Mouse (Mus musculus) MEL (cell line): ENCODE measurements around the gene Ikzf1. TPM values are rescaled to one million over a fixed set of nuclear protein-coding genes. Genes with fewer than 3 reads are reported as not detected.
A peak's percentile ranks its signal among the peaks of the same experiment; 100 is the strongest.

Experiments used
- DNase-seq: peaks from one replicate; pipeline ENCODE4 v3.0.0; 2011; ENCODE audit warnings: low read depth, low spot score
- H3K27ac ChIP-seq: 2 replicates; pipeline ENCODE4 v1.5.1; 2012; ENCODE audit warnings: low read depth, mild to moderate bottlenecking, control low read depth, low read length, moderate library complexity; ENCODE audit not compliant: control insufficient read depth
- H3K27me3 ChIP-seq, 2 experiments: fragments of 150-350 bp in 1 of 2; sonication (generic) in 1 of 2; 2 replicates each; pipeline ENCODE4 v1.6.1; 2012; ENCODE audit warnings: low read length in 2 of 2, mild to moderate bottlenecking in 2 of 2, improper control_type of control experiment in 1 of 2, moderate library complexity in 1 of 2; ENCODE audit not compliant: insufficient read depth in 2 of 2, control insufficient read depth in 1 of 2
- H3K36me3 ChIP-seq, 2 experiments: 2 replicates each; pipeline ENCODE4 v1.6.1; 2012 to 2014; ENCODE audit warnings: low read length in 2 of 2, improper control_type of control experiment in 1 of 2, inconsistent platforms in 1 of 2, mild to moderate bottlenecking in 1 of 2; ENCODE audit not compliant: insufficient read depth in 2 of 2, control insufficient read depth in 1 of 2
- H3K4me1 ChIP-seq, 2 experiments: fragments of 150-350 bp in 1 of 2; sonication (generic) in 1 of 2; 2 replicates each; pipeline ENCODE4 v1.6.1; 2012; ENCODE audit warnings: low read length in 2 of 2, improper control_type of control experiment in 1 of 2, mild to moderate bottlenecking in 1 of 2; ENCODE audit not compliant: insufficient read depth in 2 of 2, control insufficient read depth in 1 of 2
- H3K4me3 ChIP-seq, 2 experiments: fragments of 150-350 bp in 1 of 2; sonication (generic) in 1 of 2; 2 replicates each; pipeline ENCODE4 v1.5.1; 2012; ENCODE audit warnings: low read depth in 2 of 2, low read length in 2 of 2, mild to moderate bottlenecking in 2 of 2, moderate library complexity in 2 of 2, control low read depth in 1 of 2, improper control_type of control experiment in 1 of 2; ENCODE audit not compliant: control insufficient read depth in 1 of 2, insufficient read depth in 1 of 2
- H3K79me2 ChIP-seq: 2 replicates; pipeline ENCODE4 v1.6.1; 2012; ENCODE audit warnings: mild to moderate bottlenecking, low read length, moderate library complexity; ENCODE audit not compliant: control insufficient read depth, poor library complexity, insufficient read depth
- H3K9ac ChIP-seq: 2 replicates; pipeline ENCODE4 v1.6.1; 2012; ENCODE audit warnings: low read depth, mild to moderate bottlenecking, control low read depth, low read length, moderate library complexity; ENCODE audit not compliant: control insufficient read depth, poor library complexity, severe bottlenecking
- H3K9me3 ChIP-seq: fragments of 150-350 bp; sonication (generic); replicated peaks from 2 replicates; pipeline ENCODE4 v1.6.1; 2012; ENCODE audit warnings: mild to moderate bottlenecking, low read length, improper control_type of control experiment, moderate library complexity; ENCODE audit not compliant: insufficient read depth
- BHLHE40 ChIP-seq: IDR thresholded peaks from 2 replicates; pipeline ENCODE4 v1.6.1; 2012; ENCODE audit warnings: low read depth, mild to moderate bottlenecking, inconsistent platforms, low read length, improper control_type of control experiment, borderline replicate concordance
- CHD1 ChIP-seq: IDR thresholded peaks from 2 replicates; pipeline ENCODE4 v1.6.1; 2012; ENCODE audit warnings: low read depth, mild to moderate bottlenecking, inconsistent platforms, low read length, improper control_type of control experiment
- CHD2 ChIP-seq: IDR thresholded peaks from 2 replicates; pipeline ENCODE4 v1.6.1; 2011; ENCODE audit warnings: low read length, improper control_type of control experiment
- EP300 ChIP-seq, 2 experiments: IDR thresholded peaks; 2 replicates each; pipeline ENCODE4 v1.6.1; 2011; ENCODE audit warnings: improper control_type of control experiment in 2 of 2, low read length in 2 of 2, low read depth in 1 of 2, mild to moderate bottlenecking in 1 of 2
- ETS1 ChIP-seq: IDR thresholded peaks from 2 replicates; pipeline ENCODE4 v1.6.1; 2012; ENCODE audit warnings: low read depth, mild to moderate bottlenecking, inconsistent platforms, low read length, improper control_type of control experiment, moderate library complexity
- GABPA ChIP-seq: IDR thresholded peaks from 2 replicates; pipeline ENCODE4 v1.6.1; 2012; ENCODE audit warnings: low read depth, mild to moderate bottlenecking, inconsistent platforms, low read length, improper control_type of control experiment, moderate library complexity
- GATA1 ChIP-seq: IDR thresholded peaks from 2 replicates; pipeline ENCODE4 v1.6.1; 2011; ENCODE audit warnings: low read depth, low read length, improper control_type of control experiment
- HCFC1 ChIP-seq: IDR thresholded peaks from 2 replicates; pipeline ENCODE4 v1.6.1; 2012; ENCODE audit warnings: low read depth, mild to moderate bottlenecking, inconsistent platforms, low read length, improper control_type of control experiment, moderate library complexity
- JUND ChIP-seq: IDR thresholded peaks from 2 replicates; pipeline ENCODE4 v1.6.1; 2011; ENCODE audit warnings: low read depth, mild to moderate bottlenecking, improper control_type of control experiment, low read length
- KAT2A ChIP-seq: conservative IDR thresholded peaks from 2 replicates; pipeline ENCODE4 v1.6.1; 2012; ENCODE audit warnings: low read depth, low read length, improper control_type of control experiment, inconsistent platforms
- MAX ChIP-seq: IDR thresholded peaks from 2 replicates; pipeline ENCODE4 v1.6.1; 2011; ENCODE audit warnings: low read length, improper control_type of control experiment
- MAZ ChIP-seq: IDR thresholded peaks from 2 replicates; pipeline ENCODE4 v1.6.1; 2012; ENCODE audit warnings: low read depth, mild to moderate bottlenecking, inconsistent platforms, low read length, improper control_type of control experiment
- MXI1 ChIP-seq: IDR thresholded peaks from 2 replicates; pipeline ENCODE4 v1.6.1; 2011; ENCODE audit warnings: mild to moderate bottlenecking, low read depth, low read length, improper control_type of control experiment
- MYC ChIP-seq: IDR thresholded peaks from 2 replicates; pipeline ENCODE4 v1.6.1; 2011; ENCODE audit warnings: low read depth, mild to moderate bottlenecking, low read length, improper control_type of control experiment, moderate library complexity
- NELFE ChIP-seq: IDR thresholded peaks from 2 replicates; pipeline ENCODE4 v1.6.1; 2011; ENCODE audit warnings: low read depth, low read length, improper control_type of control experiment
- NRF1 ChIP-seq: IDR thresholded peaks from 2 replicates; pipeline ENCODE4 v1.6.1; 2014; ENCODE audit warnings: low read depth, mild to moderate bottlenecking, inconsistent platforms, low read length, improper control_type of control experiment, moderate library complexity; ENCODE audit not compliant: poor library complexity, insufficient read depth, severe bottlenecking
- POLR2A ChIP-seq, 2 experiments: IDR thresholded peaks; 2 replicates each; pipeline ENCODE4 v1.6.1; 2011 to 2012; ENCODE audit warnings: low read length in 2 of 2, mild to moderate bottlenecking in 2 of 2, control low read depth in 1 of 2, improper control_type of control experiment in 1 of 2, low read depth in 1 of 2, moderate library complexity in 1 of 2; ENCODE audit not compliant: control insufficient read depth in 1 of 2, insufficient read depth in 1 of 2, poor library complexity in 1 of 2
- POLR2AphosphoS2 ChIP-seq: IDR thresholded peaks from 2 replicates; pipeline ENCODE4 v1.6.1; 2011; ENCODE audit warnings: low read length, improper control_type of control experiment
- POLR2AphosphoS5 ChIP-seq: IDR thresholded peaks from 2 replicates; pipeline ENCODE4 v1.6.1; 2012; ENCODE audit warnings: low read depth, borderline replicate concordance, mild to moderate bottlenecking, inconsistent platforms, low read length, moderate library complexity, mixed read lengths
- RCOR1 ChIP-seq: IDR thresholded peaks from 2 replicates; pipeline ENCODE4 v1.6.1; 2012; ENCODE audit warnings: low read depth, mild to moderate bottlenecking, inconsistent platforms, low read length, improper control_type of control experiment
- SIN3A ChIP-seq: IDR thresholded peaks from 2 replicates; pipeline ENCODE4 v1.6.1; 2012; ENCODE audit warnings: low read length, improper control_type of control experiment, inconsistent platforms
- TBP ChIP-seq: IDR thresholded peaks from 2 replicates; pipeline ENCODE4 v1.8.0; 2011; ENCODE audit warnings: low read depth, low read length, improper control_type of control experiment
- TCF12 ChIP-seq: IDR thresholded peaks from 2 replicates; pipeline ENCODE4 v1.6.1; 2014; ENCODE audit warnings: low read depth, mild to moderate bottlenecking, inconsistent platforms, low read length, improper control_type of control experiment, moderate library complexity
- UBTF ChIP-seq: IDR thresholded peaks from 2 replicates; pipeline ENCODE4 v1.6.1; 2012; ENCODE audit warnings: low read depth, mild to moderate bottlenecking, inconsistent platforms, low read length, improper control_type of control experiment, moderate library complexity, borderline replicate concordance; ENCODE audit not compliant: insufficient read depth
- polyA plus RNA-seq, 2 experiments: library from polyadenylated mRNA; stranded (reverse) in 1 of 2; unstranded in 1 of 2; fragments of >175 nt in 1 of 2; fragments of >200 nt in 1 of 2; gene quantifications; 2 replicates each; pipeline versions ENCODE4 v1.2.1 to v1.2.4; 2012; ENCODE audit warnings: low replicate concordance in 2 of 2, low read depth in 1 of 2; ENCODE audit not compliant: insufficient read length in 2 of 2, insufficient read depth in 1 of 2, missing spikeins in 1 of 2
- total RNA-seq: library from RNA; depleted of rRNA; stranded (reverse); fragments of 300-350 nt; gene quantifications from 2 replicates; pipeline ENCODE4 v1.2.3, GENCODE M21; 2012

The Ikzf1 gene
- total and polyA plus RNA-seq, 3 experiments: 28.0 to 128 (median 90.6) TPM

GRCm38 (mm10) chr11:11678972-11679371 is 5.8 kb upstream of the Ikzf1 start:
- TF ChIP-seq MXI1 (peak; percentile 83), TCF12 (peak; percentile 49; the same call in 1 of the 2 replicates), POLR2A (IDR thresholded peaks at IDR 0.05; ENCODE audit: control insufficient read depth in 1 of 2, insufficient read depth in 1 of 2, low read depth in 1 of 2, low read length in 2 of 2, poor library complexity in 1 of 2) (peak in 1 of 2 experiments; percentile 51; a peak in 1 of 4 replicates), MAZ (no peak), MAX (peak; percentile 53; the same call in 1 of the 2 replicates), EP300 (IDR thresholded peaks at IDR 0.05; ENCODE audit: low read depth in 1 of 2, low read length in 2 of 2) (peak; percentile 48 to 69; a peak in 3 of 4 replicates), GATA1 (peak; percentile 82), GABPA (no peak), POLR2AphosphoS2 (no peak), NELFE (peak; percentile 25; the same call in 1 of the 2 replicates), POLR2AphosphoS5 (no peak), JUND (no peak), BHLHE40 (no peak), MYC (no peak), ETS1 (peak; percentile 64), TBP (peak; percentile 65; the same call in 1 of the 2 replicates), KAT2A (no peak), HCFC1 (0 out of 2 replicates have a peak, but pooled peaks have one; percentile 23), SIN3A (peak; percentile 74; the same call in 1 of the 2 replicates)
- DNase-seq: peak; percentile 85
- Histone ChIP-seq H3K36me3 (peaks cover 0 to 16% of the 10 kb centered on the region in 2 experiments; a peak in 2 of 4 replicates), H3K27ac (peak overlapping the region; percentile 82), H3K27me3 (no peaks in the 10 kb centered on the region), H3K9ac (peak overlapping the region; percentile 64), H3K79me2 (no peaks in the 10 kb centered on the region; the same call in 1 of the 2 replicates), H3K9me3 (no peaks in the 10 kb centered on the region), H3K4me3 (peak overlapping the region; percentile 32 to 54), H3K4me1 (peaks cover 15 to 18% of the 10 kb centered on the region in 2 experiments)

GRCm38 (mm10) chr11:11684056-11684929 is 510 bp upstream of the Ikzf1 start:
- Histone ChIP-seq H3K36me3 (peaks cover 0 to 16% of the 10 kb centered on the region in 2 experiments; a peak in 2 of 4 replicates), H3K9ac (peak overlapping the region; percentile 93), H3K27ac (peak overlapping the region; percentile 81), H3K9me3 (no peaks in the 10 kb centered on the region), H3K79me2 (peaks cover 41% of the 10 kb centered on the region), H3K4me1 (peaks cover 8 to 26% of the 10 kb centered on the region in 2 experiments), H3K27me3 (no peaks in the 10 kb centered on the region), H3K4me3 (peak overlapping the region in 1 of 2 experiments; percentile 86; a peak in 2 of 4 replicates)
- peak; percentile 53 for DNase-seq
- TF ChIP-seq MAZ (0 out of 2 replicates have a peak, but pooled peaks have one; percentile 39), NRF1 (no peak), ETS1 (0 out of 2 replicates have a peak, but pooled peaks have one; percentile 51), EP300 (IDR thresholded peaks at IDR 0.05; ENCODE audit: low read depth in 1 of 2, low read length in 2 of 2) (peak in 1 of 2 experiments; percentile 61; a peak in 2 of 4 replicates), MXI1 (0 out of 2 replicates have a peak, but pooled peaks have one; percentile 19), JUND (no peak), CHD2 (no peak), CHD1 (no peak), GATA1 (no peak), MAX (peak; percentile 40; the same call in 1 of the 2 replicates), RCOR1 (0 out of 2 replicates have a peak, but pooled peaks have one; percentile 38), UBTF (no peak), HCFC1 (0 out of 2 replicates have a peak, but pooled peaks have one; percentile 48)
